Mouse (Mus musculus): ENCODE measurements at regions not wholly inside any gene's neighbourhood (a gene's known extent, or its start where the extent isn't known, plus 50 kb on each side); places are given as distances from the start of the nearest gene placed in this dataset.

- TF ChIP-seq MYOD1 (IDR thresholded peaks at IDR 0.05; ENCODE audit: control insufficient read depth in 1 of 3, insufficient read length in 2 of 3, low read depth in 2 of 3) (no peak), POLR2A (IDR thresholded peaks at IDR 0.05; ENCODE audit: insufficient read length, low read depth) (no peak), SRF (IDR thresholded peaks at IDR 0.05; ENCODE audit: control insufficient read depth, insufficient read length, low read depth) (no peak), USF1 (IDR thresholded peaks at IDR 0.05; ENCODE audit: low read depth) (no peak), CEBPB (IDR thresholded peaks at IDR 0.05; ENCODE audit: insufficient read depth, poor library complexity, severe bottlenecking) (no peak), POLR2AphosphoS2 (IDR thresholded peaks at IDR 0.05; ENCODE audit: insufficient read length, low read depth) (no peak), TCF12 (IDR thresholded peaks at IDR 0.05; ENCODE audit: insufficient read depth, poor library complexity, severe bottlenecking) (no peak)
These were observed 600.8 kb upstream of the Fat1 start for GRCm38 (mm10) chr8:44334323-44334993.

Data from myocyte (in vitro differentiated cells).